Mouse (Mus musculus): ENCODE results near the gene Polr2g. TPM values are rescaled to one million over a fixed set of nuclear protein-coding genes. Genes with fewer than 3 reads are reported as not detected.
A peak's percentile ranks its signal among the peaks of the same experiment; 100 is the strongest.

Polr2g gene
- polyA plus RNA-seq (2014; fragmentation: Nextera tagmentation; extraction: Ambion mirVana): 151 and 157 TPM in 2 replicates

DNA sequence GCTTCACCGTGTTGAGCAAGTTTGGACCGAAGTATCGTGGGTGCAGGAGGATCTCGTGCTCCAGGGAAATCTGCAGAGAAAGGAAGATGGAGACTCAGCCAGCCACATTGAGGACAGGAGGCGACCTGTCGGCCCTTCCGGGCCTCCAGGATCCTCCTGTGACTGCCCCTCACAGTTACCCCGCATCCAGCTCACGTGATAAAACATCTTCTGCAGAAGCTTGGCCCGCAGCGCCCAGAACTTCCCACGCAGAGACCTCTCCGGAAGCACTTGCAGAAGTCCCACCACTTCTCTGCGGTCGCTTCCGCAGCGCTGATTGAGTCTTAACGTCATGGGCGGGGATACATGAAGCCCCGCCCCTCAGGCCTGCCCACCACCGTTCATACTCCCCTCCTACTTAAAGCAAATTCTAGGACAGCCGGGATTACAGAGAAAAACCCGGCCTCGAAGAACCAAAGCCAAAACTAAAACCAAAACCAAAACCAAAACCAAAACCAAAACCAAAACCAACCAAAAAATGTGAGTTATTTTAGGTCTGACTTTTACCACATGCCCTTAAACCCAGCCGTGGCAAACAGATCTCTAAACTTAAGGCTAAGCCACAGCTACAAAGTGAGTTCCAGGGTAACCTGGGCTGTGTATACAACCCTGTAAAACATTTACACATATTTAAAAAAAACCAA is at the start of gene Polr2g:
Polr2g (minus strand) TSS at position 314 of the 683 bp plus-strand sequence.
- no peaks in the 10 kb centered on the region for H3K27me3 ChIP-seq (replicated peaks; ENCODE audit: control insufficient read depth, insufficient read depth, low read length)
- WGBS: under 1% methylated on average over 22 of the region's 25 CpGs
- peak; percentile 77 for ATAC-seq (ENCODE audit: low read depth)

DNA sequence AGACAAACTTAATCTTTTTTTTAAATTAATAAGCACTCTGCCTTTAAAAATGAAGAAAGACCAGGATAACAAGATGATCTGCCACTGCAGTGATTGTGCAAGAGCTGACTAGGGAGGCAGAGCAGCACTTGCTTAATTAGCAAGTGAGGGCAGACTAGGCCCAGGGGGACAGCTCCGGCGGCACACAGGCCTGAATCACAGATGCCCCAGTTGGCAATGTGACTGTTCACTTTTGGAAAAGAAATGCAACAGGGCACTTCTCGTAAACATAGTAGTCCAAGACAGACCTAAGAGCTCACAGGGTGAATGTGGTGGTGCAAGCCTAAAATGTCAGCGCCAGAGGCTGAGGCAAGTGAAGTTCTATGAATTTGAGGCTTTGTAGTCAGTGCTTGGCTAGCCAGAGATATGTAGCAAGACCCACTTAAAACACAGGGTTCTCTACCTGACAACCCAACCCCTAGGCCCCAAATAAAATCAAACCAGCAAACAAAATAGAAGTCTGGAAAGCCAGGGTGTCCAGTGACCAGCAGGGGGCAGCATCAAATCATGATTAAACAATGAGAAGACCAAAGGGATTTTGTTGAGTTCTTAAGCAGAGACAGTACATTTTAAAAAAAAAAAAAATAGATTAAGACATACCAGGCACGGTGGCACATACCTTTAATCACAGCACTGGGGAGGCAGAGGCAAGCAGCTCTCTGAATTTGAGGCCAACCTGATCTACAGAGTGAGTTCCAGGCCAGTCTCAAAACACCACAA is 46.2 kb upstream of the Polr2g start:
- peaks cover 32% of the 10 kb centered on the region; the same call in 1 of the 2 replicates for H3K36me3 ChIP-seq (ENCODE audit: control insufficient read depth, insufficient read depth, low read length)
- H3K27ac ChIP-seq (replicated peaks; ENCODE audit: low read depth, low read length): no peak overlapping the region
- DNase-seq (ENCODE audit: low spot score) (peak; percentile 83), ATAC-seq (ENCODE audit: low read depth) (no peak; the same call in 1 of the 2 replicates)
- no peaks in the 10 kb centered on the region for H3K27me3 ChIP-seq (replicated peaks; ENCODE audit: control insufficient read depth, insufficient read depth, low read length)
- H3K4me3 ChIP-seq (ENCODE audit: low read depth, low read length): no peak overlapping the region
- H3K4me2 ChIP-seq (ENCODE audit: low read depth, low read length): no peak overlapping the region
- H3K4me1 ChIP-seq (ENCODE audit: control insufficient read depth, insufficient read depth, low read length): peaks cover 9% of the 10 kb centered on the region
- WGBS: 55% methylated on average over 5 of the region's 5 CpGs
- no peaks in the 10 kb centered on the region for H3K9me3 ChIP-seq (ENCODE audit: control insufficient read depth, low read length)
- H3K9ac ChIP-seq (ENCODE audit: low read depth, low read length): no peak overlapping the region

More for the DNA sequence above, at the start of gene Polr2g:
- peak within 1 kb of the TSS; percentile 36; the same call in 1 of the 2 replicates for H3K27ac ChIP-seq (replicated peaks; ENCODE audit: low read depth, low read length)
- peaks cover 36% of the 10 kb centered on the region for H3K36me3 ChIP-seq (ENCODE audit: control insufficient read depth, insufficient read depth, low read length)
- H3K4me1 ChIP-seq (ENCODE audit: control insufficient read depth, insufficient read depth, low read length): peaks cover 10% of the 10 kb centered on the region; the same call in 1 of the 2 replicates
- H3K9ac ChIP-seq (ENCODE audit: low read depth, low read length): peak within 1 kb of the TSS; percentile 70
- peak within 1 kb of the TSS; percentile 67 for H3K4me3 ChIP-seq (ENCODE audit: low read depth, low read length)
- no peaks in the 10 kb centered on the region for H3K9me3 ChIP-seq (ENCODE audit: control insufficient read depth, low read length)
- H3K4me2 ChIP-seq (ENCODE audit: low read depth, low read length): peak within 1 kb of the TSS; percentile 88
- DNase-seq (ENCODE audit: low spot score): peak; percentile 97

DNA sequence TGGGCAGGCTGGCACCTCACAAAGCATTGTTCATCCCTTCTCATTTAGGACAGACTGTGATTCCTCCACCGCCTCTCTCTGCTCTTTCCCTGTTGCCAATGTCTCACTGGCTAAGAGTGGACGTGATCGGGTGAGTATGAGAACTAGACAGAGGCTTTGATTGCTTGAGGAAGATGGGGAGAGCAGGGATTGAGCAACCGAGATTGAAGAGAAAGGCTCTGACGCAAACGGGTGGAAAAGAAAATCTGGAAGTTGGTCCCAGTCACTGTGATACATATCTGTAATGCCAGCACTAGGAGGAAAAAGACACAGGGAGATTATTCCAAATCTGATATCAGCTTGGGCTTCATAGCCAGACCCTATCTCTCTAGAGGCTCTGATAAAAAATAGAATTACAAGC is 44.6 kb upstream of the Polr2g start:
- Histone ChIP-seq H3K4me3 (ENCODE audit: low read depth, low read length) (no peak overlapping the region), H3K4me2 (ENCODE audit: low read depth, low read length) (no peak overlapping the region), H3K9me3 (ENCODE audit: control insufficient read depth, low read length) (no peaks in the 10 kb centered on the region), H3K4me1 (ENCODE audit: control insufficient read depth, insufficient read depth, low read length) (peaks cover 23% of the 10 kb centered on the region), H3K9ac (ENCODE audit: low read depth, low read length) (no peak overlapping the region), H3K36me3 (ENCODE audit: control insufficient read depth, insufficient read depth, low read length) (peaks cover 32% of the 10 kb centered on the region; the same call in 1 of the 2 replicates), H3K27ac (replicated peaks; ENCODE audit: low read depth, low read length) (no peak overlapping the region), H3K27me3 (replicated peaks; ENCODE audit: control insufficient read depth, insufficient read depth, low read length) (no peaks in the 10 kb centered on the region)
- DNase-seq (ENCODE audit: low spot score) (no peak), ATAC-seq (ENCODE audit: low read depth) (no peak)
- WGBS: 88% methylated on average over 6 of the region's 6 CpGs

DNA sequence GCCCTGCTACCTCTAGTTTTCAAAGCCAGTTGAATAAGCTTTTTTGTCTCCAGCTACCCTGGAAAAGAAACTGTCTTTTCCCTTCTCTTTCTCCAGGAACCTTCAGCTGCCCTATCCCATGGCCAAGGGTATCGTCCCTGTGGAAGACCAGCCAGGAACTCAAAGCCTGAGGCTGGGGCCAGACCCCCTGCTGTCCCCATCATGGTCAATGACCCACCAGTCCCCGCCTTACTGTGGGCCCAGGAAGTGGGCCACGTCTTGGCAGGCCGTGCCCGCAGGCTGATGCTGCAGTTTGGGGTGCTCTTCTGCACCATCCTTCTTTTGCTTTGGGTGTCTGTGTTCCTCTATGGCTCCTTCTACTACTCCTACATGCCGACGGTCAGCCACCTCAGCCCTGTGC is 42.6 kb upstream of the Polr2g start:
- no peak overlapping the region; the same call in 1 of the 2 replicates for H3K9ac ChIP-seq (ENCODE audit: low read depth, low read length)
- H3K27me3 ChIP-seq (replicated peaks; ENCODE audit: control insufficient read depth, insufficient read depth, low read length): no peaks in the 10 kb centered on the region
- H3K36me3 ChIP-seq (ENCODE audit: control insufficient read depth, insufficient read depth, low read length): peaks cover 15% of the 10 kb centered on the region; the same call in 1 of the 2 replicates
- 85% methylated on average over 7 of the region's 7 CpGs for WGBS
- peak overlapping the region; percentile 46; the same call in 1 of the 2 replicates for H3K4me3 ChIP-seq (ENCODE audit: low read depth, low read length)
- H3K27ac ChIP-seq (replicated peaks; ENCODE audit: low read depth, low read length): no peak overlapping the region
- peak overlapping the region; percentile 75 for H3K4me2 ChIP-seq (ENCODE audit: low read depth, low read length)
- no peak for ATAC-seq (ENCODE audit: low read depth)
- H3K4me1 ChIP-seq (ENCODE audit: control insufficient read depth, insufficient read depth, low read length): peaks cover 23% of the 10 kb centered on the region
- DNase-seq (ENCODE audit: low spot score): no peak
- H3K9me3 ChIP-seq (ENCODE audit: control insufficient read depth, low read length): no peaks in the 10 kb centered on the region

DNA sequence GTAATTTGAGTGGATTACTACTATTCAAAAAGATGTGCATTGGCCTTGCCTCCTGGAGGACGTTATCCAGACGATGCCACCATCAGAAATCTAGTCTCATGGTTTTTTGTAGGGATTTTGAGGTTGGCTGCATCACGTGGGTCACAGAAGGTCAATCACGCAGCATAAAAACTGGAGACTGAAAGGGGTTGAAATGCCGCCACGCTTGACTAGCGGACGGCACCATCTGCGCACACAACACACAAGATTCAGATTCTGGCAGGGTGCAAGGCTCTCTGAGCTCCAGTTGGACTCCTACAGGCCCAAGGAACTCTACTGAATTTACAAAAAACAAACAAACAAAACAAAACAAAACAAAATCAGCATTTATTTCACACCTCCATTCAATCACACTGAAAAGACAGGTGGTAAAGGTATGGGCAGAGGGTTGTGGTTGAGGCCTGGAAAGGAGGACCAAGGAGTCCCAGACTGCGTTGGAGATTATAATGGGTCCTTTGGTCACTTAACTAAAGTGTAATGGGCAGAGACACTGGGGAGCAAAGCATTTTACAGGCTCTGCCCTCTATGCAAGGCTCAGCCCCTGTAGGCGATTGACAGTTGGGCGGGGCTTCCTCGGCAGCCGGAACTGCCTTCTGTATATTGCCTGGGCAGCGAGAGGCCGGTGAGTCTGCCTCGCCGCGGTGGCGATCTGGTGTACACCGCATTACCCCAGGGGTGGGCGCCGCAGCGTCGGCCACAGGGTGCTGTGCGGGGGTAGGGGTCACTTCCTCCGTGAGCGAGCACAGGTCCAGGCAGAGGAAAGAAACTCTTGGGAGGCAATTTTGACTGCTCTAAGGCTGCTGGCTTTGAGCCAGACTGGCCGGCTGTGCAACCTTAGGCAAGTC is 41.8 kb upstream of the Polr2g start:
- Histone ChIP-seq H3K9ac (ENCODE audit: low read depth, low read length) (peak overlapping the region; percentile 73), H3K4me2 (ENCODE audit: low read depth, low read length) (peak overlapping the region; percentile 75), H3K27me3 (replicated peaks; ENCODE audit: control insufficient read depth, insufficient read depth, low read length) (no peaks in the 10 kb centered on the region), H3K36me3 (ENCODE audit: control insufficient read depth, insufficient read depth, low read length) (peaks cover 16% of the 10 kb centered on the region; the same call in 1 of the 2 replicates), H3K9me3 (ENCODE audit: control insufficient read depth, low read length) (no peaks in the 10 kb centered on the region), H3K27ac (replicated peaks; ENCODE audit: low read depth, low read length) (no peak overlapping the region), H3K4me1 (ENCODE audit: control insufficient read depth, insufficient read depth, low read length) (peaks cover 23% of the 10 kb centered on the region), H3K4me3 (ENCODE audit: low read depth, low read length) (peak overlapping the region; percentile 46)
- DNase-seq (ENCODE audit: low spot score) (peak; percentile 84), ATAC-seq (ENCODE audit: low read depth) (peak; percentile 32; the same call in 1 of the 2 replicates)
- 23% methylated on average over 29 of the region's 29 CpGs for WGBS

DNA sequence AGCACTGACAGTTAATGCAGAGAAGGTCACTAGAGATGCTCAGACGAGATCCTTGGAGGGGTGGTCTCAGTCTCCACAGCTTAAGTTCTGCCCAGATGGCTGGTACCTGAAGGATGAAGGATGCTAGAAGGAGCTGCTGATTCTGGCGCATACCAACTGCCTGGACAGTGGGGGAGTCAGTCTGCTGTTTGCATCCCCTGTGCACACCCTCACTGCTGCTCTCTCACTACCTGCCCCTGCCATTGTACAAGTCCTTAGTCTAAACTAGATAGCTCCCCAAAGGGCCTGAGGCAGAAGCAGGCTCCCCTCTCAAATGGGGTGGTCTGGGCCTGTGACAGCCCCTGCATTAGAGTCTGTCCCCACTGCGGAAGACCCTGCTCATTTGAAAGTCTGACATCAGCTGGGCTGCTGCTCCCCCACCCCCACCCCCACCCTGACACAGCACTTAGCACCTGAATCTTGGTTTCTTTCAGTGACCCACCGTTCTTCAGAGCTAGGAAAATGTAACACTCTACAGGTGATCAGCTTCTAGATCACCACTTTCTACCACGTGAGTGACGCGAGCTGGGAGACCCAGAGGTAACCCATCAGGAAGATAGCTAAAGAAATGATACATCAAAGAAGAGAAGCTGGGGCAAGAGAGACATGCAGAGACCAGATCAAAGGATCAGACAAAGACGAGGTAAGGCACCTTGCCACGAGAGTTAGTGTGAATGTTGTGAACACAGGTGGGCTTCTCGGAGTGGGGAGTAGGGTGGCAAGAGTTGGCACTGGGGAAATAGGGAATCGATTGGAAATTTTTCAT is 40.9 kb upstream of the Polr2g start, which contains the start of gene Gng3:
Gng3 (minus strand) TSS at position 92 of the 805 bp plus-strand sequence.
- H3K9ac ChIP-seq (ENCODE audit: low read depth, low read length): peak within 1 kb of the TSS; percentile 73
- peaks cover 23% of the 10 kb centered on the region for H3K4me1 ChIP-seq (ENCODE audit: control insufficient read depth, insufficient read depth, low read length)
- no peaks in the 10 kb centered on the region for H3K27me3 ChIP-seq (replicated peaks; ENCODE audit: control insufficient read depth, insufficient read depth, low read length)
- peaks cover 24% of the 10 kb centered on the region for H3K36me3 ChIP-seq (ENCODE audit: control insufficient read depth, insufficient read depth, low read length)
- WGBS: 56% methylated on average over 11 of the region's 11 CpGs
- peak within 1 kb of the TSS; percentile 75 for H3K4me2 ChIP-seq (ENCODE audit: low read depth, low read length)
- no peaks in the 10 kb centered on the region for H3K9me3 ChIP-seq (ENCODE audit: control insufficient read depth, low read length)
- DNase-seq (ENCODE audit: low spot score) (peak; percentile 55), ATAC-seq (ENCODE audit: low read depth) (peak; percentile 64)
- peak within 1 kb of the TSS; percentile 97 for H3K27ac ChIP-seq (replicated peaks; ENCODE audit: low read depth, low read length)
- H3K4me3 ChIP-seq (ENCODE audit: low read depth, low read length): peak within 1 kb of the TSS; percentile 44

DNA sequence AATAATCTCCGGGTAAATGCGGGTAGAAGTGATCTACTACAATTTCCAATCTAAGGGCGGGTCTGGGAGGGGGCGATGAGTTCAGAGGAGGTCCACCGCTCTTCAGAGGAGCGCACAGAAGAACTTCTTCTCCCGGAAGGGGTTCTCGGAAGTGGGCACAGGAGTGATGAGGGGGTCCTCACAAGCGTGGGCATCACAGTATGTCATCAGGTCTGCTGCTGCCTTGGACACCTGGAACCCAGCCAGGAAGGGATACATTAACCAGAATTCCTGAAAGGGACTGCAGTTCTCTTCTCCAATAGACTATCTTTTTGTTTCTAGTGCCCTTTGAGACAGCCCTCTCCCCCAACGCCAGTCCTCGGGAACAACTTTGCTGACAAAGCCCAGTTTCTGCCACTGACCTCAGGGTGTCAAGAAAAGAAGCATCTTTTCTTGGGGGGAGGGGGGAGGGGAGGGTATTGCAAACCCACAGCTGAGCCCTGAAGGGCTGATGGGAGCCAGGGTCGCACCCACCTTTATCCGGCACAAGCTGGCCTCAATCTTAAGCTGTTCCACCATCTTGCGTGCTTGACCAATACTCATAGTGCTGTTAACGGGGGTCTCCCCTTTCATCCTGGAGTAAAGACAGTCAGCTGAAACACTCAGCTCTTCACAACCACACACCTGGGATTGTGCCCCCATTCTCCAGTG is 39.8 kb upstream of the Polr2g start:
- peaks cover 35% of the 10 kb centered on the region for H3K36me3 ChIP-seq (ENCODE audit: control insufficient read depth, insufficient read depth, low read length)
- 0 out of 2 replicates have a peak, but pooled peaks have one; percentile 13 for ATAC-seq (ENCODE audit: low read depth)
- H3K27ac ChIP-seq (replicated peaks; ENCODE audit: low read depth, low read length): peak overlapping the region; percentile 97
- H3K4me1 ChIP-seq (ENCODE audit: control insufficient read depth, insufficient read depth, low read length): peaks cover 23% of the 10 kb centered on the region
- no peaks in the 10 kb centered on the region for H3K9me3 ChIP-seq (ENCODE audit: control insufficient read depth, low read length)
- 13% methylated on average over 15 of the region's 15 CpGs for WGBS
- H3K4me2 ChIP-seq (ENCODE audit: low read depth, low read length): peak overlapping the region; percentile 63
- peak; percentile 33 for DNase-seq (ENCODE audit: low spot score)
- no peaks in the 10 kb centered on the region for H3K27me3 ChIP-seq (replicated peaks; ENCODE audit: control insufficient read depth, insufficient read depth, low read length)
- peak overlapping the region; percentile 73 for H3K9ac ChIP-seq (ENCODE audit: low read depth, low read length)
- H3K4me3 ChIP-seq (ENCODE audit: low read depth, low read length): peak overlapping the region; percentile 44
